Mouse (Mus musculus) lung, postnatal 10 days (tissue): ENCODE measurements at regions not wholly inside any gene's neighbourhood (a gene's known extent, or its start where the extent isn't known, plus 50 kb on each side); places are given as distances from the start of the nearest gene placed in this dataset.
A peak's percentile ranks its signal among the peaks of the same experiment; 100 is the strongest.

Source experiments
- DNase-seq: peaks from one replicate; pipeline ENCODE4 v3.0.0; 2021

DNA sequence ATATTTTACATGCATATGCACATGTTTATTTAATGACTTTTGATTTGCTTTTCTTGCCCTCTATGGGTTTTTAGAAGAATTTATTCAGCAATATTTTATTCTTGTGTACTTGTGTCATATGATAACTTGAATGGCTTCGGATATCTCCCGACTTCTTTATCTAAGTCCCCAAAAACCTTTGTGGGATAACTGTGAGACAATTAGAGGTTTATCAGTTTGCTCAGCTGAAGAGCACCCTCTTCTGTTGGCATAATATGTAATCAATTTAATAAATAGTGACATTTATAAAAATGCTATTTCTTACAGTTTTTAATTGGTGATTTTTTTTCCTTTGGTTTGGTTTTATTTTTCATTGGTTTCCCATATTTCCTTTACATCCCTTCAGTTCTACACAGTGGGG lies 194.2 kb upstream of the Tent5a start:
- DNase-seq, result no peak

GRCm38 (mm10) chr9:85520941-85521340 lies 193.8 kb upstream of the Tent5a start:
- DNase-seq, result no peak

- no peak for DNase-seq
Measured at GRCm38 (mm10) chr9:85499006-85499405, 171.9 kb upstream of the Tent5a start.

GRCm38 (mm10) chr9:85497348-85497747 lies 170.2 kb upstream of the Tent5a start:
- no peak for DNase-seq

DNA sequence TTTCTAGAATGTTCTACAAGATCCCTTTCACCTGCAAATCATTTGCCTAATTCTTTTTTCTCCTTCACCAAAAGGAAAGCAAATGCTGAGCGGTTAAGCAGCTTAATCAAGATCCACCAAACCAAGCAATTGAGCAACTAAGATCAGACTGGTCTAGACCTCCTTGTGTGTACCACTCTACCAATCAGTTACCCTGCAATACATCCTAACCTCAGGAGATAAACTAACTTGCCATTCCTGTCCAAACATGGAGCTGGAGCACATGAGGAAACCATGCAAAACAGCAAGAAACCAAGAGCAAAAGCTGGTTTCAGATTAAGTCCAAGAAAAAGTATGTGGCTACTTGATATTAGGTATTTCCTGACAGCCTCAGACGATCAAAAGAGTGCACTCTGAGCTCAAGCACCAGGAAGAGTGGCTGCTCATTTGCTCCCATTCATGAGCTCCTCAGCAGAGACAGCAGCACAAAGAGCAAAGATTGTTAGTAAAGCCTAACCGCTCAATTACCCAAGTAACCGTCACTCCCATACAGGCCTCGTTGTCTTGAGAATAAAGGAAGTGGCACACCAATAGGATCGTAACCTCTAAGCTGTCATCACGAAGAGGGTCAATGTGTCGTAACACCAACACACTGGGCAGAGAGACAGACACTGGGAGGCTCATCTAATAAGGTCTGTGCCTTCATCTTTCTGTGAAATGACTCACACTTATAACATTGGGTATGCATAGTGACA lies 169.5 kb upstream of the Tent5a start:
- no peak for DNase-seq

DNA sequence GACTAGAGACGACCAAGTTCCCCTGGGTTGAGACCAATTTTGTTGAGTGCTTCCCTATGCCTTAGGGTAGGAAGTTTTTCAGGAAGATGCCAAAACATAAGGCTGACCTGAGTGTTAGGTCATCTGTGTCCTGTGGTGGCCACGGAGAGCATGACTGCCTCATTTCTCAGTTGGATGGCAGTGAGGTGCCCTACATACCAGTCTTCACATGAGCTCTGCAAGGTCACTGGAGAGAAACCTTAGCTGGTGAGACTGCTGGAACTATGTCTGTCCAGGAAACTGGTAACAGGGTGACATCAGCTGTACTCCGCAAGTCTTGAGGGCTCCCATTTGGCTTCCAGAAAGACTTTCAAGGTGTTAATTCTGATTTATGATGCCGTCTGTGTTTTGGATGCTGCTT lies 167.9 kb upstream of the Tent5a start:
- no peak for DNase-seq

DNA sequence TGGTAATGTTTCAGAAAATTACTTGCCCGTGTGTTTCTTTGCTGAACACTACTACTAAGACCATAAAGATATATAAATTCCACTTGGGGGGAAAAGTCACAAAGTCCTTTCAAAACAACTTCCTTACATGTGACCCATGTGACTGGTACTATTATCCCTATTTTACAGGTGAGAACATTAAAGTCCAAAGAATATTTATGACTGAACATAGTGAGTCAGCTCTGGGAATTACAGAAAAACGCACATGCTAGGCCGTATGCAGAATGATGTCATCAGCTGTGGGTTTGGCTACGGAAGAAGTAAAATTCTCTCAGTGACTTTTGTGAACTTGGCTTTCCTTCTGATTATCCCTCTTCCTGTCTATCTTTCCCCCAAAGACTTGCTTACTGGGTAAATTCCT lies 166.6 kb upstream of the Tent5a start:
- DNase-seq, result no peak

DNA sequence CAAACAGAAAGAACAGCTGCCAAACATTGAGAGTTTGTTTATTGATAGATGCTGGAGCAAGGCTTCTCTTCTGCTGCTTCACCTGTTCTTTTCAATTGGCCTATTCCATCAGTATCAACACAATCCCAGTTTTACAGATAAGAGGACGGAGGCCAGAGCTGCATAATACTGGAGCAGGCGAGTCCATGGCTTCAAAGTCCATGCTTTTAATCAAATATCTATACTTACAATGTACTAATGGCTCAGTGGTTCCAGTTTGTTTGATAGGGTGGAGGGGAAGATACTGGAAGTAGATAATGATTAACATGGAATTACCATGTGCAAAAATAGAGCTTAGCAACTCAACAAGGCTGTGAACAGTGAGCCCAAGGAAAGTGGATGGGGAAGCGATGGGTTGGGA lies 163.2 kb upstream of the Tent5a start:
- no peak for DNase-seq

GRCm38 (mm10) chr9:85487915-85488314 lies 160.8 kb upstream of the Tent5a start:
- no peak for DNase-seq

DNA sequence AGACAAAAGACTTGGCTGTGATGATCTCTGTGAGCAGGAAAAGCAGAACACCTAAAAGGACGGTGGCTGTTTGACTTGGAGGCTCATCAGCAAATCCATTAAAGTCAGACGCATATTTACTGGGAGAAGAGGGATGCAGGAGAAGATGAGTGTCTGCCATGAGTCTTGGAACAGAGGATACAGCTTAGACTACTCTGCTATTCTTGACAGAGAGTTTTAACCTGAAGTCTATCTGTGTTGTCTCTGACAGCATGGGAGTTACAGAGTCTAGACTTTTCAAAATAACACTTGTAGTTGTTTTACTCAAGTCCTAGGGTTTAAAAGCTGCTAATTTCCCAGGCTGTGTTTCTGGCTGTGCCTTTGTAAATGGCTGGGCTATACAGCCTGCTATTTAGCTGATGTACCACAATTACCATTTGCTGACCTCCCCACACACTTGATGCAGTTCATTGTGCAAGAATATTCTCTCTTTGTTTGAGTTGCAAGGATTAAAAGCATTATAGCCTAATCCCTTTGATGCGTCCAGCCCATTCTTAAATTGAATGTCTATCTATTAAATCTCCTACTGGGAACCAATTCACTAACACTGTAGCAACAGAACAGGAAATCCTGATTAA lies 160.0 kb upstream of the Tent5a start:
- DNase-seq, result no peak

- no peak for DNase-seq
Measured at GRCm38 (mm10) chr9:85485749-85486148, 158.6 kb upstream of the Tent5a start.

GRCm38 (mm10) chr9:85483248-85483647 lies 156.1 kb upstream of the Tent5a start:
- DNase-seq, result no peak

DNA sequence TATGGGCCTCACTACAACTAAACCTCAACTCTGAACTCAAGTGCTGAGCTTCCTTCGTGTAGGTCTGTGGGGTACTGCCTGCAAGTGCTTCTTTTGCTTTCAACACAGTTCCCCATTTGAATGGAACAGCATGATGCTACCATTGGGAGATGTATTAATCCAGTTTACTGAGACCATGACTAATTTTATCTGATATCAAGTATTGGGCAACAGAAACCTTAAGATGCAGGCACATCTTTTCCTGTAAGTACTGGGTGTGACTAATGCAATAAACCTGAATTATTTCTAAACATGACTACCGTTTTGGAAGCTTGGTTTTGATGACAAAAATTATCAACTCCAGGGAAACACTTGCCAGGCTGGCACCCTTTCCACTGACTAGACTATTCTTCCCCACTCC lies 153.4 kb upstream of the Tent5a start:
- DNase-seq, result no peak

DNA sequence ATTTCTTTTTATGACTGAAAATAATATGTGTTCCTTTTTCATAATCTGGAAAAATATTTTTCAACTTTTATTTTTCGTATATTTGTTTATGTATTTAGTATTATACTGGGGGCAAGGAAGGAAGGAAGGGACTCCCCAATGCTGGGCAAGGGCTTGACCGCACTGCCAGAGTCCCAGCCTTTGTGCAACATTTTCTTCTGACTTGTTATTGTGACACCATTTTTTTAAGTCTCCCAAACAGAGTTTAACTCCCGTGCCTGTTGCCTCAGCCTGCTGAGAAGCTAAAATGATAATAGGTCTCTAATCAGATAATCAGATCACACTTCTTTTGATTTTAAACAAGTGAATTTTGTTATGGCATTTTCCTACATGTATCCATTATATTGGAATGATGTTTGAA lies 148.1 kb upstream of the Tent5a start:
- DNase-seq, result no peak

DNA sequence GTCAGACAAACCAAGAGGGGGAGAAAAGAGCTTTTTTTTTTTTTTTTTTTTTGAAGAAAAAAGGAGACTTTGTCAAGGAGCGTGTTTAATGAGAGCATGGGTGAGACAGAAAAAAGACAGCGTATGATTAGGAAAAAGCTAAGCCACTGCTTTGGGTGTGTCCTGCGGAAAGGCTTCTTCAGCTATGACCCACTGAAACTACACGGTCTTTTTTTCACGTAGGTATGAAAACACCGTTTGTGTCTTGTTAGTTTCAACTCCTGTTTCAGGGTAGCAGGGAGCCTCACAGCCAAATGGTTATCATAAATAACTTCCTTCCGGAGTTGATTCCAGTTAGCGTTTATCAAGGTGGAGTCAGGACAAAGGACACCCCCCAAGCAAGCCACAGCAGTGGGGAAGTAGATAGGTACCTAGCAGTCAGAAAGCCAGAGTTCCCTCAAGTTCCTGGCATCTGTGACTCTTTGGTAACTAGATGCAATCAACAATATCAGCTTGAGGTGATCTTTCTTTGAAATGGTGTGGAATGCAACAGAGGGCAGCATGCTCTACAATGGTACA lies 143.2 kb upstream of the Tent5a start:
- DNase-seq, result no peak

- DNase-seq, result no peak
Measured at GRCm38 (mm10) chr9:85469288-85469687, 142.1 kb upstream of the Tent5a start.

GRCm38 (mm10) chr9:85466671-85467070 lies 139.5 kb upstream of the Tent5a start:
- DNase-seq, result no peak

GRCm38 (mm10) chr9:85459062-85459805 lies 132.1 kb upstream of the Tent5a start:
- peak; percentile 46 for DNase-seq

DNA sequence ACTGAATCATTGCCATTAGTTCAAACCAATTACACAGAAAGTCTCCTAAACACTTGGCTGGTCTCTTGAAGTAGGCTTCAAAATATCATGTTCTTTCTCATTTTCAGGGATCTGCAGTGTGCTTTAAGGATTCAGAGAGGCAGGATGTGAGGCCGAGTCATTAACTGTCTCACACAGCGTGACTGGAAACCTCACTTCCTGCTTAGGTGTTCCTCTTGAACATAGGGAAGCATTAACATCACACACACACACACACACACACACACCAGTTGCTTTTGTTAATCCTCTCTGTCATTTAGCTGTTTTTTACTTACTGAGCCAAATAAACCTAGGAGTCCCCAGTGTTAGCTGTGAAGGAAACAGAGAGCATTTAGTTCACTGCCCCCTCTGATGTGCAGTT lies 131.2 kb upstream of the Tent5a start:
- DNase-seq, result no peak

DNA sequence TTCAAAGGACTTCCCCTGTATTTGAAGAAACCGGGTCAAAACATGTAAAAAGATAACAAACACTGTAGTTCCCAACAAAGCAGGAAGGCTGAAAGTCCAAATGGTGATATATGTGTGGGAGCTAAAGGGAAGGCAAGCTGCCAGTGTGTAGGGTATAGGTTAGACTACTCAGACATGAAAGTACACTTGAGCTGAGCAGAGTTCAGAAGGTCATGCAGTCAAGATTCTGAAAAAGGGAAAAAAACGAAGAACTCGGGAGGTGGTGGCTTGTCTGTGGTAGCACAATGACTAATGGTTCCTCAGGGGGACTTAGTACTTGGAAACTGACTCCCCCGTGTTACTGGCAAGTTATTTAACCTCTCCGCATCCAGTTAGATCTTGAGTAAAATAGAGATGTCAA lies 130.3 kb upstream of the Tent5a start:
- DNase-seq, result no peak

- peak; percentile 7 for DNase-seq
Measured at GRCm38 (mm10) chr9:85455382-85455781, 128.2 kb upstream of the Tent5a start.

DNA sequence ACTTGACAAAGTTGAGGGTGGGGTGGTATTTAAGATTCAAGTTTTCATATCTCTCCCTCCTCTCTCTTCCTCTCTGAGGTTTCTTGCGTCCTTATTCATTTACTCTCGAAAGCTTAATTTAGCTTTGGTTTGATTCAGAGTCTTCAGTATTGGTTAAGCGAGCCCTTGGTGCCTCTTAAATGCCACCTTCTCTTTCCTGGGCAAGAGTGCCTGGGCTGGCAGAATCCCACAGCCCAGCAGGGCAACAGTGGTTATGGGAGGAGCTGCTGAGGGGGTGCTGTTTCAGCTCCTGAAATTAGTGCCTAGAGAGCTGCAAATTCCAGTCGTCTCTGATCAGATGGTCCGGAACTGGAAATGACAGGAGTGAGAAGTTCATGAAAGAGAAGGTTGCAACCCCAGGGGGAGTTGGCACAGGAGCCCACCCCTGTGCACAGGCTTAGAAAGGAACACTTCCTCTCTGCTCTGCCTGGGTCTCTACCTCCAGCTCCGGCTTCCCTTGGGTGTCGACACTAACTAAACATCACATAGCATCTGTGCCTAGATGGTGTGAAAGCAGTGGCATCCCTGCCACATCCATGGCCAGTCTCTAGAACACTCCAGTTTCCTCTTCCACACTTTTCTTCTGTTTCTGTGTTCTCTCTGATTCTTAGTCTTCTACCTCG lies 125.2 kb upstream of the Tent5a start:
- DNase-seq, result no peak

DNA sequence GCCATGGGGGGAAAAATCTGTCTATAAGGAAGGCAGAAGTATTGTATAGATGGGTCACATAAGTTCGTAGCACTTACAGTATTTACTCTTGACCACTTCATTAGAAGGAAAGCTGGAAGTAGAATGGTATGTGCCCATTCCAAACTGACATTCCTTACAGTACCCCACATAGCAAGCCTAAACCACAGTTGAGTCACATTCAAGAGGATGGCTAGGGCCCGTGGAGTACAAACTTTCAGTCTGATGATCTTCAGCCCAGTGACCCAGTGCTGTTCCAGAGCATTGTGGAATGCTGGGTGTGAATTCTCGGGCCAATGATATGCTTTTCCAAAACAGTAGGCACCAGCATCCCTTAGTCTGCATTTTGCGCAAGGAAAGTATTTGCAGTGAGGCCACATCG lies 124.2 kb upstream of the Tent5a start:
- no peak for DNase-seq
